ENCODE assay signal across 8 mouse cellular contexts in genomic region chrX:169972131-169972530, GRCm38 (mm10). TPM values are rescaled to one million over a fixed set of nuclear protein-coding genes. Genes with fewer than 3 reads are reported as not detected.
A peak's percentile ranks its signal among the peaks of the same experiment; 100 is the strongest.
DNase-seq lines count a peak whose midpoint lies in the region; ATAC-seq and TF ChIP-seq lines count a peak whose summit lies in the region.
"Not testable (repeated sequence)": the region's sequence is repeated elsewhere in the genome, so short reads cannot be mapped to it uniquely, and the experiment has no call there.

No protein-coding gene starts in this region.

- H3K79me2 ChIP-seq in heart, adult 2 months (replicated peaks; ENCODE audit: control insufficient read depth, insufficient read depth, low read length), result not testable (repeated sequence)

- TF ChIP-seq POLR2A in heart, adult 2 months (IDR thresholded peaks at IDR 0.05; ENCODE audit: insufficient read depth, low read depth, low read length), result not testable (repeated sequence)

- H3K36me3 ChIP-seq in embryonic facial prominence, embryonic 11.5 days (replicated peaks; ENCODE audit: control insufficient read depth, insufficient read depth, low read depth, low read length), result peaks cover 10% of the 10 kb centered on the region; the same call in 1 of the 2 replicates
- not testable (repeated sequence) for H3K36me3 ChIP-seq in heart, adult 2 months (ENCODE audit: control insufficient read depth, insufficient read depth, low read length); hindbrain, embryonic 14.5 days (replicated peaks; ENCODE audit: control insufficient read depth, insufficient read depth); liver, postnatal 0 days (replicated peaks; ENCODE audit: insufficient read depth, low read length)
- peaks cover 23% of the 10 kb centered on the region for H3K36me3 ChIP-seq in neural tube, embryonic 15.5 days

- TF ChIP-seq EP300 in heart, adult 2 months (IDR thresholded peaks at IDR 0.05; ENCODE audit: insufficient read depth, low read depth, low read length); liver, postnatal 0 days (IDR thresholded peaks at IDR 0.05; ENCODE audit: low read depth): not testable (repeated sequence)

- H3K9ac ChIP-seq in embryonic facial prominence, embryonic 11.5 days (replicated peaks; ENCODE audit: low read length); heart, adult 2 months (ENCODE audit: low read depth, low read length); hindbrain, embryonic 14.5 days; liver, postnatal 0 days (replicated peaks); neural tube, embryonic 15.5 days (replicated peaks): not testable (repeated sequence)

- H3K27ac ChIP-seq in embryonic facial prominence, embryonic 11.5 days (replicated peaks; ENCODE audit: low read depth, low read length); hindbrain, embryonic 14.5 days; liver, postnatal 0 days (ENCODE audit: low read depth): not testable (repeated sequence)
- peak overlapping the region; percentile 10; the same call in 1 of the 2 replicates for H3K27ac ChIP-seq in heart, adult 2 months
- H3K27ac ChIP-seq in neural tube, embryonic 15.5 days (replicated peaks), result 0 out of 2 replicates have a peak overlapping the region, but pooled peaks have one; percentile 0

- H3K4me3 ChIP-seq in embryonic facial prominence, embryonic 11.5 days (ENCODE audit: low read depth, low read length); heart, adult 2 months; hindbrain, embryonic 14.5 days (replicated peaks; ENCODE audit: low read length); liver, postnatal 0 days (ENCODE audit: low read depth, low read length); neural tube, embryonic 15.5 days (replicated peaks): not testable (repeated sequence)

- H3K9me3 ChIP-seq in embryonic facial prominence, embryonic 11.5 days (replicated peaks; ENCODE audit: control insufficient read depth, low read length); hindbrain, embryonic 14.5 days (ENCODE audit: control insufficient read depth, low read length); liver, postnatal 0 days (ENCODE audit: low read length): not testable (repeated sequence)
- H3K9me3 ChIP-seq in neural tube, embryonic 15.5 days (replicated peaks), result peaks cover 13% of the 10 kb centered on the region

- not testable (repeated sequence) for TF ChIP-seq CTCF in heart, adult 2 months (IDR thresholded peaks at IDR 0.05); liver, postnatal 0 days (IDR thresholded peaks at IDR 0.05; ENCODE audit: low read depth)

- H3K4me1 ChIP-seq in embryonic facial prominence, embryonic 11.5 days (ENCODE audit: control insufficient read depth, insufficient read depth, low read length); heart, adult 2 months (ENCODE audit: control insufficient read depth, insufficient read depth, low read length); hindbrain, embryonic 14.5 days (replicated peaks; ENCODE audit: control insufficient read depth, insufficient read depth, low read length); liver, postnatal 0 days (ENCODE audit: insufficient read depth); neural tube, embryonic 15.5 days: not testable (repeated sequence)

- H3K4me2 ChIP-seq in embryonic facial prominence, embryonic 11.5 days (ENCODE audit: low read depth, low read length); hindbrain, embryonic 14.5 days (replicated peaks); liver, postnatal 0 days (ENCODE audit: low read depth, low read length); neural tube, embryonic 15.5 days: not testable (repeated sequence)

- DNase-seq in adrenal gland, postnatal 10 days, result peak; percentile 1
- DNase-seq in embryonic facial prominence, embryonic 11.5 days (ENCODE audit: low spot score), result not testable (repeated sequence)
- peak in 1 of 2 experiments; percentile 17 for DNase-seq in heart, adult 2 months
- peak; percentile 23 for DNase-seq in hindbrain, embryonic 14.5 days (ENCODE audit: low spot score)
- peak; percentile 3 for DNase-seq in kidney, postnatal 14 days
- peak; percentile 20 for DNase-seq in liver, postnatal 0 days
- peak; percentile 19 for DNase-seq in thymus, postnatal 0 days (ENCODE audit: low spot score)

- WGBS in embryonic facial prominence, embryonic 11.5 days, result 77% methylated on average over 2 of the region's 2 CpGs
- WGBS in heart, adult 2 months, result 64% methylated on average over 2 of the region's 2 CpGs
- 80% methylated on average over 2 of the region's 2 CpGs for WGBS in hindbrain, embryonic 14.5 days
- 69% methylated on average over 2 of the region's 2 CpGs for WGBS in liver, postnatal 0 days (ENCODE audit: insufficient replicate concordance)
- WGBS in neural tube, embryonic 15.5 days, result 82% methylated on average over 2 of the region's 2 CpGs

- intact Hi-C loops in heart, adult 2 months (cut with DNase I), result not testable (repeated sequence)

- H3K27me3 ChIP-seq in embryonic facial prominence, embryonic 11.5 days (ENCODE audit: control insufficient read depth, insufficient read depth, low read length); heart, adult 2 months (ENCODE audit: control insufficient read depth, insufficient read depth, low read length); hindbrain, embryonic 14.5 days (ENCODE audit: control insufficient read depth, insufficient read depth, low read length); liver, postnatal 0 days (ENCODE audit: insufficient read depth, low read length); neural tube, embryonic 15.5 days (replicated peaks): not testable (repeated sequence)

- ATAC-seq in embryonic facial prominence, embryonic 11.5 days (replicated peaks; ENCODE audit: insufficient number of reproducible peaks, low FRiP score, low TSS enrichment, low read depth), result peak; percentile 53; the same call in 1 of the 2 replicates
- ATAC-seq in hindbrain, embryonic 14.5 days (ENCODE audit: low FRiP score); liver, postnatal 0 days; neural tube, embryonic 15.5 days (ENCODE audit: low FRiP score): not testable (repeated sequence)

RNA-seq across cellular contexts. Expression of gene Gm21887, which starts 37.3 kb away (rescaled TPM):
- 100 to 1,000 TPM; 102 to 237 TPM for total RNA-seq in adrenal gland, postnatal 10 days (2021)
- 154 and 162 TPM in 2 replicates for polyA plus RNA-seq in embryonic facial prominence, embryonic 11.5 days (2014; fragmentation: Nextera tagmentation; extraction: Ambion mirVana)
- 10 to 100 TPM; 22.9 to 27.8 TPM for total RNA-seq in heart, adult 2 months (2021)
- 27.5 and 60.9 TPM in 2 replicates for polyA plus RNA-seq in heart, adult 2 months (2012; rRNA removed)
- polyA plus RNA-seq in hindbrain, embryonic 14.5 days (2014; fragmentation: Nextera tagmentation; extraction: Ambion mirVana), result 109 and 130 TPM in 2 replicates
- 64.4 and 87.0 TPM in 2 replicates for polyA plus RNA-seq in liver, postnatal 0 days (2015; fragmentation: Nextera tagmentation; extraction: Ambion mirVana)
- 134 and 143 TPM in 2 replicates for polyA plus RNA-seq in neural tube, embryonic 15.5 days (2015; fragmentation: Nextera tagmentation; extraction: Ambion mirVana)
- polyA plus RNA-seq in thymus, postnatal 0 days (2015; fragmentation: Nextera tagmentation; extraction: Ambion mirVana), result 166 and 243 TPM in 2 replicates
